Mouse (Mus musculus) E14TG2a.4 (cell line): ENCODE data around the gene Grik3.

Experiments
- CTCF ChIP-seq: conservative IDR thresholded peaks from 2 replicates; pipeline ENCODE4 v1.5.1; 2014; ENCODE audit warnings: low read length
- NANOG ChIP-seq: IDR thresholded peaks from 2 replicates; pipeline ENCODE4 v1.6.1; 2014; ENCODE audit warnings: borderline replicate concordance, low read length, mixed read lengths
- POU5F1 ChIP-seq: IDR thresholded peaks from 2 replicates; pipeline ENCODE4 v1.6.1; 2014; ENCODE audit warnings: low read length, borderline replicate concordance

- TF ChIP-seq CTCF = no peak
- TF ChIP-seq POU5F1 = no peak
- TF ChIP-seq NANOG = no peak
Observed at GRCm38 (mm10) chr4:125444366-125444765, 46.1 kb upstream of the Grik3 start.
